Mouse (Mus musculus) hindbrain, embryonic 16.5 days (tissue): Measurements from ENCODE around the gene Ccdc137. TPM values are rescaled to one million over a fixed set of nuclear protein-coding genes. Genes with fewer than 3 reads are reported as not detected.

ENCODE experiments used
- ATAC-seq: fragments of 200-750 bp; cut with Nextera tagmentation; 2 replicates; pipeline ENCODE4 v1.8.0; 2017; ENCODE audit warnings: moderate TSS enrichment, moderate library complexity
- H3K27ac ChIP-seq: fragments of 300-500 bp; sonication (generic); 2 replicates; pipeline ENCODE4 v1.5.1; 2014; ENCODE audit warnings: low read depth, mild to moderate bottlenecking, control low read depth, low read length, moderate library complexity
- H3K27me3 ChIP-seq: fragments of 300-500 bp; sonication (generic); replicated peaks from 2 replicates; pipeline ENCODE4 v1.6.1; 2014; ENCODE audit warnings: low read length; ENCODE audit not compliant: control insufficient read depth, insufficient read depth
- H3K36me3 ChIP-seq: fragments of 300-500 bp; sonication (generic); 2 replicates; pipeline ENCODE4 v1.6.1; 2014; ENCODE audit warnings: mild to moderate bottlenecking, low read length, moderate library complexity, mixed read lengths; ENCODE audit not compliant: control insufficient read depth, insufficient read depth
- H3K4me1 ChIP-seq: fragments of 300-500 bp; sonication (generic); 2 replicates; pipeline ENCODE4 v1.6.1; 2014; ENCODE audit warnings: low read depth, low read length; ENCODE audit not compliant: control insufficient read depth, insufficient read depth
- H3K4me2 ChIP-seq: fragments of 300-500 bp; sonication (generic); 2 replicates; pipeline ENCODE4 v1.6.1; 2014; ENCODE audit warnings: mild to moderate bottlenecking, low read length, control low read depth, moderate library complexity
- H3K4me3 ChIP-seq: fragments of 300-500 bp; sonication (generic); 2 replicates; pipeline ENCODE4 v1.5.1; 2014; ENCODE audit warnings: mild to moderate bottlenecking, low read length, control low read depth, moderate library complexity
- H3K9ac ChIP-seq: fragments of 300-500 bp; sonication (generic); 2 replicates; pipeline ENCODE4 v1.6.1; 2014; ENCODE audit warnings: low read depth, mild to moderate bottlenecking, control low read depth, low read length, moderate library complexity
- H3K9me3 ChIP-seq: fragments of 300-500 bp; sonication (generic); 2 replicates; pipeline ENCODE4 v1.6.1; 2014; ENCODE audit warnings: mild to moderate bottlenecking, low read length, moderate library complexity; ENCODE audit not compliant: control insufficient read depth
- WGBS: fragments of 180-500 bp; shearing (Covaris S2); extraction: QIAGEN DNeasy Blood & Tissue Kit; methylation state at CpG from one replicate; pipeline ENCODE4 v1.1.7; 2014; 5-methylcytosine and 5-hydroxymethylcytosine counted together
- polyA plus RNA-seq: library from polyadenylated mRNA; unstranded; fragments of >200 nt; fragmentation: Nextera tagmentation; extraction: Ambion mirVana; gene quantifications from 2 replicates; pipeline ENCODE4 v1.2.1, GENCODE M21; 2015

Ccdc137 gene
- polyA plus RNA-seq, 1 experiment from 2014 or later = 23.5 TPM

GRCm38 (mm10) chr11:120492024-120492877 lies 34.3 kb downstream of the Ccdc137 start:
- Histone ChIP-seq H3K9ac (peak overlapping the region; percentile 82), H3K27ac (peak overlapping the region; percentile 83), H3K9me3 (no peaks in the 10 kb centered on the region), H3K4me2 (peak overlapping the region; percentile 90), H3K4me1 (peaks cover 25% of the 10 kb centered on the region), H3K27me3 (no peaks in the 10 kb centered on the region), H3K36me3 (peaks cover 33% of the 10 kb centered on the region), H3K4me3 (peak overlapping the region; percentile 85)
- WGBS = under 1% methylated on average over 37 of the region's 48 CpGs
- ATAC-seq = peak; percentile 57

GRCm38 (mm10) chr11:120492878-120493203 lies 34.9 kb downstream of the Ccdc137 start:
- H3K27ac ChIP-seq = peak overlapping the region; percentile 58
- H3K4me1 ChIP-seq = peaks cover 25% of the 10 kb centered on the region
- WGBS = 19% methylated on average over 3 of the region's 3 CpGs
- H3K27me3 ChIP-seq = no peaks in the 10 kb centered on the region
- peak overlapping the region; percentile 85 for H3K4me3 ChIP-seq
- H3K4me2 ChIP-seq = peak overlapping the region; percentile 90
- H3K9me3 ChIP-seq = no peaks in the 10 kb centered on the region
- no peak for ATAC-seq
- peaks cover 30% of the 10 kb centered on the region; the same call in 1 of the 2 replicates for H3K36me3 ChIP-seq
- peak overlapping the region; percentile 82 for H3K9ac ChIP-seq

GRCm38 (mm10) chr11:120493351-120493750 lies 35.4 kb downstream of the Ccdc137 start:
- Histone ChIP-seq H3K27ac (peak overlapping the region; percentile 58; the same call in 1 of the 2 replicates), H3K4me2 (peak overlapping the region; percentile 90), H3K4me1 (peaks cover 25% of the 10 kb centered on the region), H3K27me3 (no peaks in the 10 kb centered on the region), H3K36me3 (peaks cover 28% of the 10 kb centered on the region; the same call in 1 of the 2 replicates), H3K9ac (peak overlapping the region; percentile 82; the same call in 1 of the 2 replicates), H3K9me3 (no peaks in the 10 kb centered on the region), H3K4me3 (peak overlapping the region; percentile 85)
- 47% methylated on average over 3 of the region's 3 CpGs for WGBS
- no peak for ATAC-seq

GRCm38 (mm10) chr11:120493911-120494310 lies 36.0 kb downstream of the Ccdc137 start:
- no peak overlapping the region for H3K4me2 ChIP-seq
- H3K27me3 ChIP-seq = no peaks in the 10 kb centered on the region
- ATAC-seq = no peak
- H3K36me3 ChIP-seq = peaks cover 22% of the 10 kb centered on the region; the same call in 1 of the 2 replicates
- 0 out of 2 replicates have a peak overlapping the region, but pooled peaks have one; percentile 82 for H3K9ac ChIP-seq
- peaks cover 25% of the 10 kb centered on the region for H3K4me1 ChIP-seq
- WGBS = 82% methylated on average over 3 of the region's 3 CpGs
- H3K4me3 ChIP-seq = no peak overlapping the region
- no peaks in the 10 kb centered on the region for H3K9me3 ChIP-seq
- no peak overlapping the region for H3K27ac ChIP-seq

- Histone ChIP-seq H3K4me2 (no peak overlapping the region), H3K9me3 (no peaks in the 10 kb centered on the region), H3K36me3 (peaks cover 19% of the 10 kb centered on the region; the same call in 1 of the 2 replicates), H3K4me1 (peaks cover 11% of the 10 kb centered on the region), H3K4me3 (no peak overlapping the region), H3K27ac (no peak overlapping the region), H3K27me3 (no peaks in the 10 kb centered on the region), H3K9ac (no peak overlapping the region)
- WGBS = 93% methylated on average over 3 of the region's 3 CpGs
- ATAC-seq = no peak
These were observed 39.5 kb downstream of the Ccdc137 start for GRCm38 (mm10) chr11:120497436-120497835.

- Histone ChIP-seq H3K4me1 (peaks cover 5% of the 10 kb centered on the region), H3K4me2 (no peak overlapping the region), H3K9me3 (no peaks in the 10 kb centered on the region), H3K27ac (no peak overlapping the region), H3K4me3 (no peak overlapping the region), H3K9ac (no peak overlapping the region), H3K36me3 (peaks cover 19% of the 10 kb centered on the region; the same call in 1 of the 2 replicates), H3K27me3 (no peaks in the 10 kb centered on the region)
- 94% methylated on average over 12 of the region's 12 CpGs for WGBS
- no peak for ATAC-seq
These were observed 40.3 kb downstream of the Ccdc137 start for GRCm38 (mm10) chr11:120498226-120498625.

- Histone ChIP-seq H3K4me1 (no peaks in the 10 kb centered on the region), H3K9me3 (no peaks in the 10 kb centered on the region), H3K36me3 (peaks cover 19% of the 10 kb centered on the region; the same call in 1 of the 2 replicates), H3K4me3 (no peak overlapping the region), H3K9ac (no peak overlapping the region), H3K27ac (no peak overlapping the region), H3K4me2 (no peak overlapping the region), H3K27me3 (no peaks in the 10 kb centered on the region)
- no peak for ATAC-seq
- 88% methylated on average over 5 of the region's 5 CpGs for WGBS
These were observed 41.0 kb downstream of the Ccdc137 start for GRCm38 (mm10) chr11:120498891-120499290.

- H3K9ac ChIP-seq = no peak overlapping the region
- no peak for ATAC-seq
These were observed 42.0 kb downstream of the Ccdc137 start for GRCm38 (mm10) chr11:120499894-120500293.

GRCm38 (mm10) chr11:120500357-120500756 lies 42.4 kb downstream of the Ccdc137 start:
- WGBS = 22% methylated on average over 3 of the region's 3 CpGs
- ATAC-seq = no peak
- Histone ChIP-seq H3K27me3 (no peaks in the 10 kb centered on the region), H3K9ac (no peak overlapping the region), H3K36me3 (peaks cover 16% of the 10 kb centered on the region; the same call in 1 of the 2 replicates), H3K4me3 (no peak overlapping the region), H3K4me1 (no peaks in the 10 kb centered on the region), H3K9me3 (no peaks in the 10 kb centered on the region), H3K27ac (no peak overlapping the region), H3K4me2 (no peak overlapping the region)

More at GRCm38 (mm10) chr11:120499894-120500293, 42.0 kb downstream of the Ccdc137 start:
- Histone ChIP-seq H3K4me2 (no peak overlapping the region), H3K27me3 (no peaks in the 10 kb centered on the region), H3K9me3 (no peaks in the 10 kb centered on the region), H3K36me3 (peaks cover 19% of the 10 kb centered on the region; the same call in 1 of the 2 replicates), H3K4me1 (no peaks in the 10 kb centered on the region), H3K4me3 (no peak overlapping the region), H3K27ac (no peak overlapping the region)
- WGBS = 82% methylated on average over 6 of the region's 6 CpGs
